Mouse (Mus musculus) midbrain, embryonic 16.5 days (tissue): ENCODE measurements around the gene Stxbp4. TPM values are rescaled to one million over a fixed set of nuclear protein-coding genes. Genes with fewer than 3 reads are reported as not detected.

Experiments used
- ATAC-seq: fragments of 200-750 bp; cut with Nextera tagmentation; 2 replicates; pipeline ENCODE4 v1.8.0; 2017; ENCODE audit warnings: moderate TSS enrichment
- H3K27ac ChIP-seq: fragments of 300-500 bp; sonication (generic); 2 replicates; pipeline ENCODE4 v1.5.1; 2014; ENCODE audit warnings: mild to moderate bottlenecking, low read length, mixed read lengths
- H3K27me3 ChIP-seq: fragments of 300-500 bp; sonication (generic); 2 replicates; pipeline ENCODE4 v1.6.1; 2014; ENCODE audit warnings: low read depth, low read length, mixed read lengths; ENCODE audit not compliant: control insufficient read depth, insufficient read depth
- H3K36me3 ChIP-seq: fragments of 300-500 bp; sonication (generic); 2 replicates; pipeline ENCODE4 v1.6.1; 2014; ENCODE audit warnings: mild to moderate bottlenecking, low read length, moderate library complexity, mixed read lengths; ENCODE audit not compliant: control insufficient read depth, insufficient read depth
- H3K4me1 ChIP-seq: fragments of 300-500 bp; sonication (generic); 2 replicates; pipeline ENCODE4 v1.6.1; 2014; ENCODE audit warnings: mild to moderate bottlenecking, low read length, mixed read lengths; ENCODE audit not compliant: control insufficient read depth, insufficient read depth
- H3K4me2 ChIP-seq: fragments of 300-500 bp; sonication (generic); 2 replicates; pipeline ENCODE4 v1.6.1; 2014; ENCODE audit warnings: mild to moderate bottlenecking, low read length, mixed read lengths
- H3K4me3 ChIP-seq: fragments of 300-500 bp; sonication (generic); 2 replicates; pipeline ENCODE4 v1.5.1; 2014; ENCODE audit warnings: low read depth, mild to moderate bottlenecking, low read length, moderate library complexity, mixed read lengths
- H3K9ac ChIP-seq: fragments of 300-500 bp; sonication (generic); 2 replicates; pipeline ENCODE4 v1.6.1; 2014; ENCODE audit warnings: low read depth, low read length, mixed read lengths
- H3K9me3 ChIP-seq: fragments of 300-500 bp; sonication (generic); replicated peaks from 2 replicates; pipeline ENCODE4 v1.6.1; 2014; ENCODE audit warnings: mild to moderate bottlenecking, low read length, mixed read lengths; ENCODE audit not compliant: control insufficient read depth, poor library complexity, severe bottlenecking
- WGBS: fragments of 180-500 bp; shearing (Covaris S2); extraction: QIAGEN DNeasy Blood & Tissue Kit; methylation state at CpG from one replicate; pipeline ENCODE4 v1.1.7; 2014; 5-methylcytosine and 5-hydroxymethylcytosine counted together
- polyA plus RNA-seq: library from polyadenylated mRNA; unstranded; fragments of >200 nt; fragmentation: Nextera tagmentation; extraction: Ambion mirVana; gene quantifications from 2 replicates; pipeline ENCODE4 v1.2.1, GENCODE M21; 2015

Stxbp4 gene
- polyA plus RNA-seq, 1 experiment from 2014 or later, result 17.4 TPM

GRCm38 (mm10) chr11:90590996-90591395 is 46.9 kb downstream of the Stxbp4 start:
- Histone ChIP-seq H3K27me3 (no peaks in the 10 kb centered on the region), H3K4me2 (no peak overlapping the region), H3K27ac (no peak overlapping the region), H3K9me3 (0 out of 2 replicates have a peak, but pooled peaks cover 3% of the 10 kb centered on the region), H3K36me3 (peaks cover 6% of the 10 kb centered on the region; the same call in 1 of the 2 replicates), H3K4me3 (no peak overlapping the region), H3K9ac (no peak overlapping the region), H3K4me1 (no peaks in the 10 kb centered on the region)
- WGBS, result 82% methylated on average over 1 of the region's 1 CpGs
- ATAC-seq, result no peak

- 86% methylated on average over 8 of the region's 8 CpGs for WGBS
- H3K4me3 ChIP-seq, result no peak overlapping the region
- 0 out of 2 replicates have a peak, but pooled peaks cover 3% of the 10 kb centered on the region for H3K9me3 ChIP-seq
- H3K27me3 ChIP-seq, result no peaks in the 10 kb centered on the region
- ATAC-seq, result no peak
- no peak overlapping the region for H3K9ac ChIP-seq
- H3K4me2 ChIP-seq, result no peak overlapping the region
- no peaks in the 10 kb centered on the region for H3K4me1 ChIP-seq
- H3K36me3 ChIP-seq, result peaks cover 8% of the 10 kb centered on the region; the same call in 1 of the 2 replicates
- H3K27ac ChIP-seq, result no peak overlapping the region
These were observed 51.7 kb downstream of the Stxbp4 start for GRCm38 (mm10) chr11:90586203-90586602.

GRCm38 (mm10) chr11:90585754-90586153 is 52.1 kb downstream of the Stxbp4 start:
- H3K4me1 ChIP-seq, result no peaks in the 10 kb centered on the region
- 0 out of 2 replicates have a peak, but pooled peaks cover 3% of the 10 kb centered on the region for H3K9me3 ChIP-seq
- H3K27ac ChIP-seq, result no peak overlapping the region
- peaks cover 8% of the 10 kb centered on the region; the same call in 1 of the 2 replicates for H3K36me3 ChIP-seq
- no peak overlapping the region for H3K4me3 ChIP-seq
- no peaks in the 10 kb centered on the region for H3K27me3 ChIP-seq
- no peak for ATAC-seq
- WGBS, result 97% methylated on average over 2 of the region's 2 CpGs
- no peak overlapping the region for H3K4me2 ChIP-seq
- no peak overlapping the region for H3K9ac ChIP-seq

- H3K9ac ChIP-seq, result no peak overlapping the region
- no peaks in the 10 kb centered on the region for H3K36me3 ChIP-seq
These were observed 60.7 kb downstream of the Stxbp4 start for GRCm38 (mm10) chr11:90577057-90577780.

GRCm38 (mm10) chr11:90576282-90576972 is 61.5 kb downstream of the Stxbp4 start:
- Histone ChIP-seq H3K36me3 (no peaks in the 10 kb centered on the region), H3K4me1 (no peaks in the 10 kb centered on the region), H3K9me3 (no peaks in the 10 kb centered on the region), H3K4me2 (no peak overlapping the region), H3K27ac (no peak overlapping the region), H3K9ac (no peak overlapping the region), H3K27me3 (no peaks in the 10 kb centered on the region), H3K4me3 (no peak overlapping the region)
- no peak for ATAC-seq
- 88% methylated on average over 8 of the region's 8 CpGs for WGBS

More at GRCm38 (mm10) chr11:90577057-90577780, 60.7 kb downstream of the Stxbp4 start:
- no peak for ATAC-seq
- Histone ChIP-seq H3K4me1 (no peaks in the 10 kb centered on the region), H3K27ac (no peak overlapping the region), H3K4me2 (no peak overlapping the region), H3K9me3 (no peaks in the 10 kb centered on the region), H3K4me3 (no peak overlapping the region), H3K27me3 (no peaks in the 10 kb centered on the region)
- WGBS, result 93% methylated on average over 7 of the region's 7 CpGs

GRCm38 (mm10) chr11:90575491-90576048 is 62.3 kb downstream of the Stxbp4 start:
- H3K4me3 ChIP-seq, result no peak overlapping the region
- H3K27ac ChIP-seq, result no peak overlapping the region
- no peak overlapping the region for H3K4me2 ChIP-seq
- 97% methylated on average over 7 of the region's 7 CpGs for WGBS
- ATAC-seq, result no peak
- no peaks in the 10 kb centered on the region for H3K4me1 ChIP-seq
- no peak overlapping the region for H3K9ac ChIP-seq
- H3K27me3 ChIP-seq, result no peaks in the 10 kb centered on the region
- H3K9me3 ChIP-seq, result no peaks in the 10 kb centered on the region
- no peaks in the 10 kb centered on the region for H3K36me3 ChIP-seq

GRCm38 (mm10) chr11:90570646-90571259 is 67.1 kb downstream of the Stxbp4 start:
- Histone ChIP-seq H3K9me3 (no peaks in the 10 kb centered on the region), H3K27me3 (no peaks in the 10 kb centered on the region), H3K4me1 (no peaks in the 10 kb centered on the region), H3K27ac (no peak overlapping the region), H3K4me2 (no peak overlapping the region), H3K9ac (no peak overlapping the region), H3K36me3 (no peaks in the 10 kb centered on the region), H3K4me3 (no peak overlapping the region)
- no peak for ATAC-seq
- WGBS, result 92% methylated on average over 2 of the region's 2 CpGs

GRCm38 (mm10) chr11:90558359-90559047 is 79.4 kb downstream of the Stxbp4 start:
- Histone ChIP-seq H3K9me3 (no peaks in the 10 kb centered on the region), H3K9ac (no peak overlapping the region), H3K36me3 (no peaks in the 10 kb centered on the region), H3K27me3 (no peaks in the 10 kb centered on the region), H3K4me1 (peaks cover 5% of the 10 kb centered on the region), H3K27ac (no peak overlapping the region), H3K4me3 (no peak overlapping the region), H3K4me2 (no peak overlapping the region)
- 77% methylated on average over 9 of the region's 9 CpGs for WGBS
- peak; percentile 83 for ATAC-seq
